Mouse (Mus musculus) retina, postnatal 1 day (tissue): Measurements from ENCODE around the gene Tfdp2.
A peak's percentile ranks its signal among the peaks of the same experiment; 100 is the strongest.
"Not testable (repeated sequence)": the region's sequence is repeated elsewhere in the genome, so short reads cannot be mapped to it uniquely, and the experiment has no call there.

Experiments used
- DNase-seq: peaks from one replicate; pipeline ENCODE4 v3.0.0-alpha.2; 2012

The Tfdp2 gene

DNA sequence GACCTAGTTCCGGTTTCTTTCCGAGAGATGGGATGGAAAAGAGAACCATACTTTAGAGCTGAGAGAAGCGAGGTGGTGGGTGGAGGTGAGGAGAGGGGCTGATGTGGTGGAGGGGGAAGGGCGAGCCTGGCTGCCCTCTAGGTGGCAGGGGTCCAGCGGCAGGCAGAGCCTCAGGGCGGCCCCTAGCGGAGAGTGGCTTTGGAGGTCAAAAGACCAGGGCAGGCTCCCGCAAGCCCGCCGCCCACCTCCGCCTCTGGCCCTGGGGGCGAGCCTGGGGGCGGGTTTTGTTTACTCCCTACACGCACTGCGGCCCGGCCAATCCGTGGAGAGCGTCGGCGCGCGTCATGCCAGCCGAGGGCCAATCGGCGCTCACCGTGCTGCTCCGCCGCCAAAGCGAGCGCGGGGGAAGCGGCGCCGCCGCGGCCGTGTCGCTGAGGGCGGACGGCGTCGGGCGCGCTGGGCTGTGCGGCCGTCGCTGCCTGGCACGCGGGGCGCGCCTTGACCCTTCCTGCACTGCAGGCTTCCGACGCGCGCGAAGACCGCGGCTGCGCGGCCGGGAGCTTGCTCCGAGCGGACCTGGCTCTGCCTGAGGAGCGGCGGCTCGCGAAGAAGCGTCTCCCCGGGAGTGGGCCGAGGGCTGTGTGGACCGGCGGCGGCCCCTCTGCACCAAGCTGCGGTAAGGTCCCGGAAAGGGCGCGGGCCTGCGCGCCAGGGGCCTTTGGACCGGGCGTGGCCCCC is at the start of gene Tfdp2:
Gene Tfdp2 (plus strand): TSS at position 391 of the 738 bp plus-strand sequence.
- peak; percentile 97 for DNase-seq

DNA sequence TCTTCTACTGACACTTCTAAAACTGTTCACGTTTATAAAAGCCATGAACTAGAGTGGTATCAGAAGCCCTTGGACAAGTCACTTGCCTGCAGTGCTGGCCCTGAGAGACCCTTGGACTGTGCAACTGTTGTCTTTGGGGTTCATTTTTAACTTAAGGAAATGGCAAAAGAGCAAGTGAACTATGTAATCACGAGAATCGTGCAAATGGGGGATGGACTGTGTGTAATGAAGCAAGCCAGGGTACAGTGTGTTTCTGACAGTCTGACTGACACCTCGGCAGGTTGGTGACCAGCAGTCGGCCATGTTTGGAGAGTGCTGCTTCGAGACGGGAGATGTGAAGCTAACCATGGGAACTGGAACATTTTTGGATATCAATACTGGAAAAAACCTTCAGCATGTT is 43.3 kb upstream of the Tfdp2 start:
- DNase-seq, result no peak

DNA sequence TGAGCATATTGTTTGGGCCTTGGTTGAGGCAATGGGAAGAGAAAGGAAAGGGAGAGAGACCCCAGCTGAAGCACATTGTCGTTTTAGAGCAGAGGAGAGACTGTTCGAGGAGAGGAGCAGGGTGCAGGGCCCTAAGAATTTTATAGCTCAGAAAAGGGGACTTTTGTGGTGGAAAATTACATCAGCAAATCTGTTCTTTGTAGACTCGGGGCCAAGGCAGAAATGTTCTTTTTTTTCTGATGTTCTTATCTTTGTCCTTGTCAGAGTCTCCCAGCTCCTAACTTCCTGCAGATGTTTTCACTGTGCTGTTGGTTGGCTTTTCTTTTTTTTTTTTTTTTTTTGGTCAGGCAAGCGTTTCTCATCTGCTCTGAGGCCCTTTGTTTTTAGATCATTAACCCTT is 37.6 kb upstream of the Tfdp2 start:
- DNase-seq, result no peak

DNA sequence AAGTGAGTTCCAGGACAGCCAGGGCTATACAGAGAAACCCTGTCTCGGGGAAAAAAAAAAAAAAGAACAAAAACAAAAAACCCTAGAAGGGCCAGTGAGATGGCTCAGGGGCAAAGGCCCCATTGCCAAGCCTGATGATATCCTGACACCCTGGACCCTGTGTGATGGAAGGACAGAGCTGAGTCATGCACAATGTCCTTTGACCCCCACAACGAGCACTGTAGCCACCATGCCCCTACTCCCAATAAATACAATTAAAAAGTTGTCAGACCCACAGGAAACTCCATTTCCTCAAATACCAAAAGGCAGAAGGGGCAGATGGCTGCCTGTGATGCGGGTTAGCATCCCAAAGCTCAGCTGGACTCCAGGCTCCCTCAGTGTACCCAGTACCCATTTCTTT is 37.0 kb upstream of the Tfdp2 start:
- DNase-seq, result no peak

DNA sequence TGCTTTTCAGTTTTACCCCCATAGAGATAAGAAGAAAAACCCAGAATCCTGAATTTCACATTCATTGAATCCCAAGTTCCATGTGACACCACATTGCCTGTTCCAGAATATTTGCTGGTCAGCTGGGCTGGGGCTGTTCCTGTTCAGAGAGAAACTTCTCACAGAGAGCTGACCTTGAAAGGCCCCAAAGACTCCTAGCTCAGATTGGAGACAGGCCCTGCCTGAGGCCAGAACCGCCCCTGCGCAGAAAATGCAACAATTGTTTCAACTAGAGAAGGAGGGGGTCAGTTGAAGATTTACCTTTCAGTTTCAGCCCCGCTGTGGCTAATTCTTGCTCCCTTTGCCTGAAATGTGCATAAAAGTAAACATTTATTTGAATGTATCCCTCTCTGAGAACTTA is 35.3 kb upstream of the Tfdp2 start:
- no peak for DNase-seq

DNA sequence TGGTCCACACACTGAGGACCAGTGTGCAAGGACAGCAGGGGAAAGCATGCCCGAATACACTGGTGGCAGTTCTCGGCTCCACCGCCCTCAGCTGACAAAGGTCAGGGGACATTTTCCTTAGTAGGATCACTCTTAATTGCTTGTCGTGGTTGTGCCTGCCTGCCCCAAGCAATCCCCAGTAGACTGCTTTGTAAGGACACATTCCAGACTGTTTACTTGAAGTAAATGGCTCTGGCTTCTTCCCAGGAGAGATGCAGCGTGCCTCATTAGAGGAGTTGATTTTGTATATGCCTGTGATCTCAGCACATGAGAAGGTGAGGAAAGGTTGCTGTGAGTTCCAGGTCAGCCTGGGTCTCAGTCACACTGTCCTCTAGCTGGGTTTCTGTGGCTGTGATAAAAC is 33.7 kb upstream of the Tfdp2 start:
- no peak for DNase-seq

DNA sequence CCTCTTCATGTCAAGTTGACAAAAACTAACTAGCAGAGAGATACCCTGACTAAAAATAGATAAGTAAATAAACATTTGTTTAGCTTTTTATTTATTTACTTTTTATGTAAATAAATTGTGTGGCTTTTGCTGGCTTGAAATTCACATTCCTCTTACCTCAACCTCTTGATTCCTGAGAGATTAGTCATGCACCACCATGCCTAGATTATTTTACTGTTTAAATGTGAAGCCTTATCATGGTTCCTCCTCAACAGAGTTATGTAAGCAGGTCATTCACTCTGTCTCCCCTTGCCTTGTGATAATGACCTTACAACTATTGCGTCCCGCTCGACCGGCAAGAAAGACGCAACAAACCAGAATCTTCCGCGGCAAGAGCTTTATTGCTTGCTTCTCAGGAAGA is 32.6 kb upstream of the Tfdp2 start:
- DNase-seq, result no peak

DNA sequence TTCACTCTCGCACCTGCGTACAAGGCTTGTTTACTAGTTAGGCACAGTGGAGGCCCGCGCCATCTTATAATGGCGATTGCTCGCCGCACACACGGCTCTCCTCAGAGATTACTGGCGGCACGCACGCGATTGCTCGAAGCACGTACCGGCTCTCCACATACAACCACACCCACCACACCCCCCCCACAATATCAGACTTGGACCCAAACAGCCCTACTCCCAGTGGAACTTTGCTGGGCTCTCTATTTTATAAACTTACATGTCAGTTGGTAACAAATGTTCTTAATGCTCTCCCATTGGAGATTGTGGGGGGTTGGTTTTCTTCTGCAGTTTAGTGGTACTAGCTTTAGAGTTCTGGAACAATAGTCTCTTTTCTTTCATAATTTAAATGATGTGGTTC is 32.1 kb upstream of the Tfdp2 start:
- DNase-seq, result not testable (repeated sequence)

DNA sequence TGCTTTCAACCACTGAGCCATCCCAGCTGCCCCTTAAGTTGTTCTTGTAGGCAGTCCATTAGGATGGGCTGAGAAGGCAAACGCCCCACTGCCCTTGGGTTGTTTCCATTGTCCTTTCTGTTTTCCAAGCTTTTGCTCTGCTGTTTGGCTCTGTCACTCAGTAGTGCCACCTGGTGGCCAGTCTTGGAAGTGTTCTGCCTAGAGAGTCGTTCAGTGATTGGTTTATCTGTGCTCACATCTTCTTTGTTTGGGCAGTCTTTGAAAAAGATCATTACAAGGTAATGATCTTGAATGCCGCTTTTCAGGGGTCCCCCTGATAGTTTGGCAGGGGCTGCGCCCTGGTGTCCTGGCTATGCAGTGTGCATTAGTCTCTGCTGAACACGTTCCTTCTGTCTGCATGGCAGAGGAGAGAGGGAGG is 28.9 kb upstream of the Tfdp2 start:
- DNase-seq, result peak; percentile 87

DNA sequence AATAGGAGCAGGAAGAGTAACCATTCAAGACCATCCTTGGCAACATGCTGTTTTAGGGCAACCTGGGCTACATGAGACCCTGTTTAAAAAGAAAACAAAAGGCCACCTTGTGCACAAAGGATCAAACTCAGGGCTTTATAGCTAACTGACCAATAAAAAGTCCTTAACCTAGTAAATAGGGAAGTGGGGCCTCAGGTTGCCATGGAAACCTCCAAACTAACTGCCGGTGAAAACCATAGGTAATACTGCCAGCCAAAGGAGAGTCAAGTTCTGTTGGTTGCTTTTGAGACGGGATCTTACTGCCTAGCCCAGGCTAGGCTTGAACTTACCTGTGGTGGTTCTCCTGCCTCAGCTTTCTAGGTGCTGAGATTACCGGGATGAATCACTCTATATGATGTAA is 25.5 kb upstream of the Tfdp2 start:
- DNase-seq, result no peak

DNA sequence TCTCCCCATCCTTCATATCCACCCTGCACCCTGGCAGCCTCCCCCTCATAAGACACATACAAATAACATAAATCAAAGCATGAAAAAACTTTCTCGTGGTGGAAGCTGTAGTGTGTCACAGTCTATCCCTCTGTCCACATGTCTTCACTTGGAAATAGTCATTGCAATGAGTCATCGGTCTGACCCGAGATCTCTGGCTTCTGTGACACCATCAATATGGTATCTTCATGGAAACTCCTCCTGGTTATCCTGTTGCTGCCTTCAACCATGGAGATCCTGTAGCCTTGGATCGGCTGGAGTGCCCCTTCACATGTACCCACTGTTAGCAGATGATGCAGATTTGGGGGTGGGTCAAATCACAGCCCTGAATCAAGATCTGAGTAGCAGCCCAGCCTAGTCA is 11.2 kb upstream of the Tfdp2 start:
- no peak for DNase-seq

DNA sequence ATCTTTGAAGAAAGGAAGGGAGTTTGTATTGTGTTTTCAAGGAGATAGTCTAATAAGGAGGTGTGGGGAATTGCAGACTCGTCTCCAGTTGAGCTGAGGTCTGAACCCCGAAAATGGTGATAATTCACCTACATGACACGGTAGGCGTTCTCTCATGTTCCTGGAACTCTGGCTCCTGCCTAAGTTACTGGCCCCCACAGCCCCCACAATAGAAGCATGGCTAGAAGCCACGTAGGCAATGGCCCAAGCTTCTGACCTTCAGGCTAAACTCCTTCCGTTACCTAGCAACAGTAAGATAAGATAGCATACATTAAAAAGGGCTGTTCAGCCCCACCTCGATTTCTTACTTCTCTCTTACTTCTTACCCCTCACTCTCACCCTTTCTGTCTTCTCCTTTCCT is 9.4 kb upstream of the Tfdp2 start:
- DNase-seq, result no peak

DNA sequence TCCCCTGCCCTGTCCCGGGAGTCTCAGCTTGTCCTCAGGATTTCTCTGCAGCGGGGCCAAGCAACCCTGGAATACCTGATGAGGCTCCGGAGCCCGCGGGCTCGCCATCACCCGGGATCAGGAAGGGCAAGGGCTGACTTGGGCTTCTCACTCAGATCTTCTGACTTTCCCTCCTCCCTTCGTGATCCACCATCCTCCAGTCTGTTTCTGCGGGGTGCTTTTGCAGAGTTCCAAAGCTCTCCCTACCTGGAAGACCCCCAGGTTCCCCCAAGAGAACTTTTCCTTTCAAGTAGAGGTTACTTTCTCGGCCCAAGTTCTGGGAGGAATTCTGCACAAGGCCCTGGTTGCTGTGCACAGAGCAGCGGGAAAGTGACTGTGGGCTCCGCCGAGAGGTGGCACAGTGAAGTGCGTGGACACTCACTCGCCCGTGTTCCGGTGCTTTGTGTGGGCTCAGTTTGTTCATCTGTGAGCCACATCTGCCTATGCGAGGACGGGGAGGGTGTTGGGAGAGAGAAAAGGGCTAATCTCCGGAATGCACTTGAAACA is 634 bp downstream of the Tfdp2 start:
- DNase-seq, result peak; percentile 65

DNA sequence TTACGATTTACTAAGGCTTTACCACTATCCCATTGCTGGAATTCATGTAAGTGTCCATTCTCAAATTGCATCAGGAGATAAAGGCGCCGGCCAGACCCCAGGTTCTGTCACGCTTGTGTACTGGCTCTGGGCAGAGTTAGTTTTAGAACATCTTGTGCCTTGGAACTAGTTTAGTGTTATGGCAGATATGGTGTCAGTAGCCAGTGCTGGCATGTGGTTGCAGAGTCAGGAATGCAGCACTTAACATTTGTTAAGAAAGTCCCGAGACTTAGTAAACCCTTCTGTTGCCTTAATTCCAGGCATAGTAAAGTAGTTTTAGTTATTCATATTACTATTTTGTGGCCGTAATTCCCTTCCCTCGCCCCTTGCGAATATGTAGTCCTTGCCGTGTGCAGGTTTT is 1.7 kb downstream of the Tfdp2 start:
- no peak for DNase-seq

DNA sequence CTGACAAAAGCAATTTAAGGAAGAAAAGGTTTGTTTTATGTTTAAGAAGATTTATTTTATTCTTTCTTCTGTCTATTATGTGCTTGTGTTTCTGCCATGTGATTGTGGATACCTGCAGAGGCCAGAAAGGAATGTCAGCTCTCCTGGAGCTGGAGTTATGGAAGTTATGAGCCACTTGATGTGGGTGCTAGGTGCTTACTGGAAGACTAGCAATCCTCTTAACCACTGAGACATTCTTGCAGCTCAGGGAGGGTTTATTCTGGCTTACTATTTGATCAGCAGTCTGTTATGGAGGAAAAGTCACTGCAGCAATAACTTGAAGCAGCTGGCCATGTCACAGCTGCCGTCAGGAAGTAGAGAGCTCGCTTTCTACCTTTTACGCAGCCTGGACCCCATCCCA is 7.6 kb downstream of the Tfdp2 start:
- no peak for DNase-seq

DNA sequence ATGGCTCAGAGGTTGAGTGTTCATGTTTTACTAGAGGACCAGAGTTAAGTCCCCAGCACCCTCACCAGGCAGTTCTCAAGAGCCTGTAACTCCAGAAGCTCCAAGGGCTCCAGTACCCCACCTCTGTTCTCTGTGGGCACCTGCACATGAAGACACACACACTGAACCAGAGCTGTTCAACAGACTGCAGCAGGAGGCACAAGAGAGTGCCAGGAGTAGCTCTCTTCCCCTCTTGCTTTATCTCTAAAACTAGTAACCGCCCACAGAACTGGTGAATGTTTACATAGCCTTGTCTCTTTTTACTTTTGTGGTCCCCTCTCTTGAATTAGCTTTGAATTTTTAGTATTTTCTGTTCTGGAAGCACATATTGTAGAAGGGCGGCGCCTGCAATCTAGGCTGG is 11.4 kb downstream of the Tfdp2 start:
- no peak for DNase-seq

DNA sequence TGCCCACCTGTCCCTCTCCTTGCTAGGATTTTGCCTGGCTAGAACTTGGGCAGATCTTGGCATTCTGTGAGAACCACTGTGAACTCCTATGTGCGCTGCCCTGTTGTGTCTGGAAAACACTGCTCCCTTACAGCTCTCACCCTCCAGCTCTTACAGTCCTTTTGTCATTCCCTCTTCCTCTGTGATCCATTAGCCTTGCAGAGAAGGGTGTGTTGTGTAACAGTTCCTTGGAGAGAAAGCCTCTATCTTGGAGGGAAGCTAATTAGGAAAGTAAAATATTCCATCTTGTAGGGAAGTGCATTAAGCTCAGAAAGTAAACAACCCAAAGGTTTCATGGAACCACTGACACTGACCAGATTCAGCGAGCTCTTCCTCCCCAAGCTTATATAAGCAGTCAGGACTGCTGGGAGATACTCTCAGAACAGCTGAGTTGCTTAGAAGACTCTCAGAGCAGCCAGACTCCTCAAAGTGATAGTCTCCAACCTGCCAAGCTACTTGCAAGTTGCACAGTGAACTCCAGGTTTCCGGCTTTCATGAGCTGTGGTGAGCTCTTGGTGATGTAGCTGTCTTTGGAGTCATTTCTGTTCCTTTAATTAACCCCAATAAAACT is 17.1 kb downstream of the Tfdp2 start:
- no peak for DNase-seq

DNA sequence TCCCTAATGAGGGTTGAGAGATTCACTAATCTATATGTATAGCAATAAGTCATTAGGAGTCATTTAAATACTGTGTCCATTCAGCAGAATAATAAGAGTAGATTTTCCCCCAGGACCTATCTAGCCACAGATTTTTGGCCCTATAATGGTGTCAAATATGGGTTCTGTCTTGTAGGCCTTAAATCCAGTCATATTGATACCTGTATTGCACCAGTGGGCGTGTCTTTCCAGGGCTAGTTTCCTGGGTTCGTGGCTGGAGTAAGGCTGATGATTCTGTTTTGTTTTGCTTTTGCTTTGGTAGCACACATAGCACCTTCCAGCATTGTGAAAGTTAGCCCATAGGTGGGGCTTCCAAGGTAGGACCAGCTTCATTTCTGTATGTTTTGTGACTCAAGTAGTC is 18.1 kb downstream of the Tfdp2 start:
- no peak for DNase-seq

DNA sequence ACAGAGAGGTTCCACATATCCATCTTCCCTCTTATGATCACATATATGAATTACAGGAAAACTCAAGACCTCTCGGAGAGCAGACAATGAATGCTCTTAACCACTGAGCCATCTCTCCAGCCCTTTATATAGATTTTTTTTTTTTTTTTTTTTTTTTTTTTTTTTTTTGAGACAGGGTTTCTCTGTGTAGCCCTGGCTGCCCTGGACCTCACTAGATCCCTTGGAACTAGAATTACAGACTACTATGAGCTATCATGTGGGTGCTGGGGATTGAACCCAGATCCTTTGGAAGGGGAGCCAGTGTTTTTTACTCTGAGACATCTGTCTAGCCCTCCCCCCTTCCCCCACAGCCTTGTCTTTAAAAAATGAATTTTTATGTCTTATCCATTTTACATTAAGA is 21.2 kb downstream of the Tfdp2 start:
- DNase-seq, result no peak

DNA sequence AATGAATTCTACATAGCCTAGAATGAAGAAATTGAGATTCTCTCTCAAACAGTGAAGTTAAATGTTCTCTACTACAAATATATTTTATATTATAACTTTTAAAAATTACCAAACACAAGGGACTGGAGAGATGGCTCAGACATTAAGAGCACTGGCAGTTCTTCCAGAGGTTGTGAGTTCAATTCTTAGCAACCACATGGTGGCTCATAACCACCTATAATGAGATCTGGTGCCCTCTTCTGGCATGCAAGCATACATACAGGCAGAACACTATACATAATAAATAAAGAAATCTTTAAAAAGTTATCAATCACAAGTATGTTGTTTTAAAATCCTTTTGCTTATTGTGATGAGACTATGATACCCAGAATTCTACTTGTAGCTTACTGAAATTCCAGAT is 21.7 kb downstream of the Tfdp2 start:
- no peak for DNase-seq

DNA sequence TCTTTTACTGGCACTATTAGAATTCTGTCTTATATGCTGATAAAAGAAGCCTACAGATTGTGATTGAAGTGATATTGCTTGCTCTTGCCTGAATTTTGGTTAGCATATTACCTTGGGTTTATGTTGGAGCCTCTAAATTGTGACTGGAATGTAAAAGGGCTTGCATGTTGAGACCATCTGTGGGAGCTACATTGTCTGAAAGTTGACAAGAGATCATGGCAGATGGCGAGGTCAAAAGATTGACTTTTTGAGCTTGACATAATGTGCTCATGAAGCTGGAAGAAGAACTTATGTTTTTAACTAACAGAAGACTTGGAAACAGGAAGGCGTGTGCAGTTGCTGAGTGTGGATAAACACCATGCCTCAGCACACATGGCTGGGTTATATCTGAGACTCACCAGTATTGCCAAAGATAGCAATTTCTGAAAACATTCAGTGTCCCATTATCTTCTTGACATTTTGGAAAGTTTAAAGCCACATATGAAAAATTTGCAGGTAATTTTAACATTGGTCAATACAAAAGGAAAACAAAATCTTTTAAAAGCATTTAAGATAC is 23.1 kb downstream of the Tfdp2 start:
- peak; percentile 66 for DNase-seq

DNA sequence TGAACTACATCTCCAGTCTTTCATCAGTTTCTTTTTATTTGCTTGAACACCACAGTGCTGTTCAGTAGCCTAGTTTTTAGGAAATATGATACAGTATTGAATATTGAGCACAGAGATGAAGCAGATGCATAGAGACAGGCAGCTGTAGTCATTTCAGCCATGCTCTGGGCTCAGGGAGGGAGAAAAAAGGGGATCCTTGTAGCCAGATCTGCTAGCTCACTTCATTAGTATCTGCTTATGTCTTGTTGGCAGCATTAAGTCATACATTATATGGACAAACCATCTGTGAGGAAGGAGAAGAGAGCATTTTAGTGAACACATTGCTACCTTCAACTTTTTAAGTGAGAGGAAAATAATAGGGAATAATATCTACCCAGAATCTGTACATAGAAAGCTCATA is 24.3 kb downstream of the Tfdp2 start:
- peak; percentile 33 for DNase-seq

DNA sequence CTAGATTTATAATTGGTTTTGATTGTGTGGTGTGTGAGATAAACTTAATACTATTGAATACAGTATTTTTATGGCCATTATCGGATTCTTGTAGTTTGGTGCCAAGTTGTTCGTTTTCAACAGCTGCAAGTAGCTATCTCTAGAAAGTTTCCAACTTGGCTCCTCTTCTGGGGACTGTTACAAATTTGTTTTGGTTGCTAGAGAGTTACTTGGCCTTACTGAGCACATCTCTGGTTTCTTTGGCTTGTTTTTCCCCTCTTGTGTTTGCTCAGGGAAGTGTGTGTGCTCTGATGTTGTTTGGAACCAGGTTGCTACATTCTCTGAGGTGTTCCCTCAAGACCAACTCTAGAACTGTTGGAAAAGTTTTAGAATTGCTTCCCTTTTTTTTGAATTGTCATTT is 27.2 kb downstream of the Tfdp2 start:
- no peak for DNase-seq

DNA sequence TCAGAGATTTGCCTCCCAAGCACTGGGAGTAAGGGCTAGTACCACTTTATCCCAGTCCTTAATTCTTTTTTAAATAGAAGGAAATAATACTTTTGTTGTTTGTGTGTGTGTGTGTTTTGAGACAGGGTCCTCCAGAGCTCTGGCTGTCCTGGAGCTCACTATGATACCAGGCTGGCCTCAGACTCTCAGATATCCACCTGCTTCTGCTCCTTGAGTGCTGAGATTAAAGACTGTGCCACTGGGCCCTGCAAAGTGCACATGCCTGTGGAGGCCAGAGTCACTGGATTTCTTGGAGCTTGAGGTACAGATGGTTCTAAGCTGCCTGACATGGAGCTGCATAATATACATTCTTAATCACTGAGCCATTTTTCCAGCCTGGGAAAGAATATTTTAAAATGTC is 32.2 kb downstream of the Tfdp2 start:
- no peak for DNase-seq
